Mouse (Mus musculus) ovary, postnatal 36 days (tissue): Measurements from ENCODE around the gene Msantd3.

Source experiments
- DNase-seq: peaks from one replicate; pipeline ENCODE4 v3.0.0; 2022; ENCODE audit warnings: low spot score, mixed read lengths

Gene Msantd3

GRCm38 (mm10) chr4:48609485-48609884, 69.8 kb downstream of the Msantd3 start:
- DNase-seq: no peak

GRCm38 (mm10) chr4:48610251-48610650, 70.5 kb downstream of the Msantd3 start:
- DNase-seq: no peak
